Mouse (Mus musculus): ENCODE results near the gene Etl4. TPM values are rescaled to one million over a fixed set of nuclear protein-coding genes. Genes with fewer than 3 reads are reported as not detected.

Gene Etl4
- polyA plus RNA-seq, 1 experiment from 2014 or later = 7.3 TPM

GRCm38 (mm10) chr2:19945205-19945604 is 35.6 kb downstream of the Etl4 start:
- no peak for ATAC-seq (ENCODE audit: low read depth)
- no peak overlapping the region for H3K9ac ChIP-seq (replicated peaks; ENCODE audit: low read depth, low read length)
- no peak overlapping the region for H3K4me3 ChIP-seq (ENCODE audit: low read depth, low read length)
- H3K4me1 ChIP-seq (ENCODE audit: control insufficient read depth, insufficient read depth, low read length) = no peaks in the 10 kb centered on the region
- 93% methylated on average over 6 of the region's 6 CpGs for WGBS
- H3K36me3 ChIP-seq (ENCODE audit: control insufficient read depth, insufficient read depth, low read length) = no peaks in the 10 kb centered on the region
- no peak overlapping the region for H3K27ac ChIP-seq (ENCODE audit: low read depth, low read length)
- H3K27me3 ChIP-seq (ENCODE audit: control insufficient read depth, insufficient read depth, low read length) = no peaks in the 10 kb centered on the region
- H3K9me3 ChIP-seq (ENCODE audit: control insufficient read depth, low read length) = no peaks in the 10 kb centered on the region
- H3K4me2 ChIP-seq (ENCODE audit: low read depth, low read length) = no peak overlapping the region

- no peaks in the 10 kb centered on the region for H3K36me3 ChIP-seq (ENCODE audit: control insufficient read depth, insufficient read depth, low read length)
- no peaks in the 10 kb centered on the region for H3K9me3 ChIP-seq (ENCODE audit: control insufficient read depth, low read length)
- no peaks in the 10 kb centered on the region for H3K27me3 ChIP-seq (ENCODE audit: control insufficient read depth, insufficient read depth, low read length)
- WGBS = 73% methylated on average over 2 of the region's 2 CpGs
- no peaks in the 10 kb centered on the region for H3K4me1 ChIP-seq (ENCODE audit: control insufficient read depth, insufficient read depth, low read length)
- no peak overlapping the region for H3K4me2 ChIP-seq (ENCODE audit: low read depth, low read length)
- H3K4me3 ChIP-seq (ENCODE audit: low read depth, low read length) = no peak overlapping the region
- no peak for ATAC-seq (ENCODE audit: low read depth)
- H3K9ac ChIP-seq (replicated peaks; ENCODE audit: low read depth, low read length) = no peak overlapping the region
- no peak overlapping the region for H3K27ac ChIP-seq (ENCODE audit: low read depth, low read length)
Observed at GRCm38 (mm10) chr2:19953028-19953427, 43.4 kb downstream of the Etl4 start.

- H3K9ac ChIP-seq (replicated peaks; ENCODE audit: low read depth, low read length) = no peak overlapping the region
- WGBS = 60% methylated on average over 7 of the region's 7 CpGs
- H3K4me1 ChIP-seq (ENCODE audit: control insufficient read depth, insufficient read depth, low read length) = no peaks in the 10 kb centered on the region
- H3K27ac ChIP-seq (ENCODE audit: low read depth, low read length) = no peak overlapping the region
- no peaks in the 10 kb centered on the region for H3K9me3 ChIP-seq (ENCODE audit: control insufficient read depth, low read length)
- H3K4me3 ChIP-seq (ENCODE audit: low read depth, low read length) = no peak overlapping the region
- no peaks in the 10 kb centered on the region for H3K27me3 ChIP-seq (ENCODE audit: control insufficient read depth, insufficient read depth, low read length)
- no peak for ATAC-seq (ENCODE audit: low read depth)
- H3K36me3 ChIP-seq (ENCODE audit: control insufficient read depth, insufficient read depth, low read length) = no peaks in the 10 kb centered on the region
- no peak overlapping the region for H3K4me2 ChIP-seq (ENCODE audit: low read depth, low read length)
Observed at GRCm38 (mm10) chr2:19966445-19966844, 56.9 kb downstream of the Etl4 start.

GRCm38 (mm10) chr2:20037671-20038070 is 128.1 kb downstream of the Etl4 start:
- Histone ChIP-seq H3K4me2 (ENCODE audit: low read depth, low read length) (no peak overlapping the region), H3K27ac (ENCODE audit: low read depth, low read length) (no peak overlapping the region), H3K4me1 (ENCODE audit: control insufficient read depth, insufficient read depth, low read length) (no peaks in the 10 kb centered on the region), H3K27me3 (ENCODE audit: control insufficient read depth, insufficient read depth, low read length) (no peaks in the 10 kb centered on the region), H3K9ac (replicated peaks; ENCODE audit: low read depth, low read length) (no peak overlapping the region), H3K4me3 (ENCODE audit: low read depth, low read length) (no peak overlapping the region), H3K36me3 (ENCODE audit: control insufficient read depth, insufficient read depth, low read length) (no peaks in the 10 kb centered on the region), H3K9me3 (ENCODE audit: control insufficient read depth, low read length) (no peaks in the 10 kb centered on the region)
- no peak for ATAC-seq (ENCODE audit: low read depth)
- 95% methylated on average over 4 of the region's 4 CpGs for WGBS

- Histone ChIP-seq H3K4me3 (ENCODE audit: low read depth, low read length) (no peak overlapping the region), H3K9ac (replicated peaks; ENCODE audit: low read depth, low read length) (no peak overlapping the region), H3K27ac (ENCODE audit: low read depth, low read length) (no peak overlapping the region), H3K27me3 (ENCODE audit: control insufficient read depth, insufficient read depth, low read length) (no peaks in the 10 kb centered on the region), H3K4me2 (ENCODE audit: low read depth, low read length) (no peak overlapping the region), H3K9me3 (ENCODE audit: control insufficient read depth, low read length) (no peaks in the 10 kb centered on the region), H3K4me1 (ENCODE audit: control insufficient read depth, insufficient read depth, low read length) (no peaks in the 10 kb centered on the region), H3K36me3 (ENCODE audit: control insufficient read depth, insufficient read depth, low read length) (no peaks in the 10 kb centered on the region)
- 56% methylated on average over 9 of the region's 9 CpGs for WGBS
- ATAC-seq (ENCODE audit: low read depth) = no peak
Observed at GRCm38 (mm10) chr2:20072377-20072776, 162.8 kb downstream of the Etl4 start.

- Histone ChIP-seq H3K27me3 (ENCODE audit: control insufficient read depth, insufficient read depth, low read length) (no peaks in the 10 kb centered on the region), H3K4me1 (ENCODE audit: control insufficient read depth, insufficient read depth, low read length) (no peaks in the 10 kb centered on the region), H3K4me2 (ENCODE audit: low read depth, low read length) (no peak overlapping the region), H3K9me3 (ENCODE audit: control insufficient read depth, low read length) (no peaks in the 10 kb centered on the region), H3K9ac (replicated peaks; ENCODE audit: low read depth, low read length) (no peak overlapping the region), H3K36me3 (ENCODE audit: control insufficient read depth, insufficient read depth, low read length) (no peaks in the 10 kb centered on the region), H3K4me3 (ENCODE audit: low read depth, low read length) (no peak overlapping the region), H3K27ac (ENCODE audit: low read depth, low read length) (no peak overlapping the region)
- 81% methylated on average over 4 of the region's 4 CpGs for WGBS
- no peak for ATAC-seq (ENCODE audit: low read depth)
Observed at GRCm38 (mm10) chr2:20076118-20076796, 166.7 kb downstream of the Etl4 start.

GRCm38 (mm10) chr2:20084781-20085180 is 175.2 kb downstream of the Etl4 start:
- Histone ChIP-seq H3K9me3 (ENCODE audit: control insufficient read depth, low read length) (no peaks in the 10 kb centered on the region), H3K27me3 (ENCODE audit: control insufficient read depth, insufficient read depth, low read length) (no peaks in the 10 kb centered on the region), H3K4me2 (ENCODE audit: low read depth, low read length) (no peak overlapping the region), H3K9ac (replicated peaks; ENCODE audit: low read depth, low read length) (no peak overlapping the region), H3K36me3 (ENCODE audit: control insufficient read depth, insufficient read depth, low read length) (no peaks in the 10 kb centered on the region), H3K27ac (ENCODE audit: low read depth, low read length) (no peak overlapping the region), H3K4me1 (ENCODE audit: control insufficient read depth, insufficient read depth, low read length) (no peaks in the 10 kb centered on the region), H3K4me3 (ENCODE audit: low read depth, low read length) (no peak overlapping the region)
- ATAC-seq (ENCODE audit: low read depth) = no peak
- WGBS = 81% methylated on average over 4 of the region's 4 CpGs

GRCm38 (mm10) chr2:20105456-20105855 is 195.9 kb downstream of the Etl4 start:
- H3K27me3 ChIP-seq (ENCODE audit: control insufficient read depth, insufficient read depth, low read length) = no peaks in the 10 kb centered on the region

GRCm38 (mm10) chr2:20111703-20112102 is 202.1 kb downstream of the Etl4 start:
- H3K4me3 ChIP-seq (ENCODE audit: low read depth, low read length) = no peak overlapping the region
- no peaks in the 10 kb centered on the region for H3K36me3 ChIP-seq (ENCODE audit: control insufficient read depth, insufficient read depth, low read length)
- H3K4me1 ChIP-seq (ENCODE audit: control insufficient read depth, insufficient read depth, low read length) = no peaks in the 10 kb centered on the region
- H3K27me3 ChIP-seq (ENCODE audit: control insufficient read depth, insufficient read depth, low read length) = no peaks in the 10 kb centered on the region
- no peak overlapping the region for H3K4me2 ChIP-seq (ENCODE audit: low read depth, low read length)
- no peak for ATAC-seq (ENCODE audit: low read depth)
- H3K27ac ChIP-seq (ENCODE audit: low read depth, low read length) = no peak overlapping the region
- H3K9ac ChIP-seq (replicated peaks; ENCODE audit: low read depth, low read length) = no peak overlapping the region
- H3K9me3 ChIP-seq (ENCODE audit: control insufficient read depth, low read length) = no peaks in the 10 kb centered on the region

More at GRCm38 (mm10) chr2:20105456-20105855, 195.9 kb downstream of the Etl4 start:
- Histone ChIP-seq H3K27ac (ENCODE audit: low read depth, low read length) (no peak overlapping the region), H3K9ac (replicated peaks; ENCODE audit: low read depth, low read length) (no peak overlapping the region), H3K9me3 (ENCODE audit: control insufficient read depth, low read length) (no peaks in the 10 kb centered on the region), H3K4me1 (ENCODE audit: control insufficient read depth, insufficient read depth, low read length) (no peaks in the 10 kb centered on the region), H3K4me3 (ENCODE audit: low read depth, low read length) (no peak overlapping the region), H3K36me3 (ENCODE audit: control insufficient read depth, insufficient read depth, low read length) (no peaks in the 10 kb centered on the region), H3K4me2 (ENCODE audit: low read depth, low read length) (no peak overlapping the region)
- no peak for ATAC-seq (ENCODE audit: low read depth)
- whole genome bisulfite sequencing = 68% methylated on average over 1 of the region's 1 CpGs
